Mouse (Mus musculus) CD4-positive, CD25-positive, alpha-beta regulatory T cell, adult 4 months (primary cell): ENCODE results near the gene Jak1. TPM values are rescaled to one million over a fixed set of nuclear protein-coding genes. Genes with fewer than 3 reads are reported as not detected.
"Not testable (repeated sequence)": the region's sequence is repeated elsewhere in the genome, so short reads cannot be mapped to it uniquely, and the experiment has no call there.

Source experiments
- ATAC-seq: one replicate; pipeline ENCODE4 v1.8.0; 2017
- polyA plus RNA-seq, 2 experiments: library from polyadenylated mRNA; unstranded; fragments of 100-300 nt; shearing (Covaris generic); gene quantifications; one replicate each; pipeline ENCODE4 v1.2.1; 2017

The Jak1 gene
- polyA plus RNA-seq, 2 experiments from 2014 or later, result 369 to 445 TPM

DNA sequence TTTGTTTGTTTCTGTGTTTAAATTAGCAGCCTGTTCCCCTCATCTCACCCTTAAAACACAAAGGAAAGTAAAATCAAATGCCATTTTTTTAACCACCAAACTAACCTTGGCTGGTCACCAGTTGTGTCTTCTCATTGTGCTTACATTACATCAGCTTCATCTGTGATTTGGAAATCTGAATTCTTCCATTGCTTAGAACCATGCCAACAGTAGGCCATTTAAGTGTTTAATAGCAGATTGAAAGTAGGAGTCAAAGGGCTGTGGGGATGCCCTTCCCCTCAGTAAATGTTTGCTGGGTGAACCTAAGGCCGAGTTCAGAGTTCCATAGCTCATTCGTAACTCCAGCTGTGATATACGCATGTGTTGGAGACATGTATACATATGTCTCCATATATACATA is 10.8 kb upstream of the Jak1 start:
- no peak for ATAC-seq

DNA sequence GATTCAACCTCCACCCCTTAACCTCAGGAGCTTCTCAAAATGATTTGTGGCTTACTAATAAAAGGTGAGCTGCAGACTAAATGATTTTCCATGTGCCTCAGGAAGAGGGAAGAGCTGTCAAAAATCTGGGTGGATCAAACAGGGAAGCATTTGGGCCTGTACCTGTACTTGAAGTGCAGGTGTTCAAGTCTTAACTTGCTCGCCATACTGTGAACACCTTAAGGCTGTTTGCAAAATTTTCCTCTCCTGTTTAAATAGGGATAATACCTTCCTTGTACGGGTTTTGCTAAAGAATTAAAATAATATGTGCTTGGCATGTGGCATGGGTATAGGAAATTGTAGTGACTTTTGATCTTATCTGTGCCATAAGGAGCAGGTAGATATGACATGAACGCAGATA is 5.7 kb upstream of the Jak1 start:
- ATAC-seq, result no peak

DNA sequence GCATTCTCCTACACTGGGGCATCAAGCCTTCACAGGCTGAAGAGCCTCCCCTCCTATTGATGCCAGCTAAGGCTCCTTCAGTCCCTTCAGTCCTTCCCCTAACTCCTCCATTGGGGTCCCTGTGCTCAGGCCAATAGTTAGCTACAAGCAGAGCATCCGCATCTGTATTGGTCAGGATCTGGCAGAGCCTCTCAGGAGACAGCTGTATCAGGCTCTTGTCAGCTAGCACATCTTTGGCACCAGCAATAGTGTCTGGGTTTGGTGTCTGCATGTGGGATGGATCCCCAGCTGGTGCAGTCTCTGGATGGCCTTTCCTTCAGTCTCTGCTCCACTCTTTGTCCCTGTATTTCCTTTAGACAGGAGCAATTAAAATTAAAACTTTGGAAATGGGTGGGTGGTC is 3.4 kb upstream of the Jak1 start:
- not testable (repeated sequence) for ATAC-seq

DNA sequence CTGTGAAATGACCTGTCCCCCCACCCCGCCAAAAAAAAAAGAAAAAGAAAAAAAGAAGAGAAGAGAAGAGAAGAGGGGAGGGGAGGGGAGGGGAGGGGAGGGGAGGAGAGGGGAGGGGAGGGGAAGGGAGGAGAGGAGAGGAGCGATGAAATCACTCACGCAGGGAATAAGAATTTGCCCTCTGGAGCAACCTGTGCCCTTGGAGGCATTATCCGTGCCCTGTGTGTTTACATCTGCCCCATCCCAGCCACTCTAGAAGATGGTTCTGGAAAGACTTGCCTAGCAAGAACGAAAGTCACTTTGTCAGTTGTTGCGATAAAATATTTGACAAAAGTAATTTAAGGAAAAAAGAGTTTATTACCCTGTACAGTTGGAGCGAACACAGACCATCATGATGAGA is 441 bp upstream of the Jak1 start:
- no peak for ATAC-seq

DNA sequence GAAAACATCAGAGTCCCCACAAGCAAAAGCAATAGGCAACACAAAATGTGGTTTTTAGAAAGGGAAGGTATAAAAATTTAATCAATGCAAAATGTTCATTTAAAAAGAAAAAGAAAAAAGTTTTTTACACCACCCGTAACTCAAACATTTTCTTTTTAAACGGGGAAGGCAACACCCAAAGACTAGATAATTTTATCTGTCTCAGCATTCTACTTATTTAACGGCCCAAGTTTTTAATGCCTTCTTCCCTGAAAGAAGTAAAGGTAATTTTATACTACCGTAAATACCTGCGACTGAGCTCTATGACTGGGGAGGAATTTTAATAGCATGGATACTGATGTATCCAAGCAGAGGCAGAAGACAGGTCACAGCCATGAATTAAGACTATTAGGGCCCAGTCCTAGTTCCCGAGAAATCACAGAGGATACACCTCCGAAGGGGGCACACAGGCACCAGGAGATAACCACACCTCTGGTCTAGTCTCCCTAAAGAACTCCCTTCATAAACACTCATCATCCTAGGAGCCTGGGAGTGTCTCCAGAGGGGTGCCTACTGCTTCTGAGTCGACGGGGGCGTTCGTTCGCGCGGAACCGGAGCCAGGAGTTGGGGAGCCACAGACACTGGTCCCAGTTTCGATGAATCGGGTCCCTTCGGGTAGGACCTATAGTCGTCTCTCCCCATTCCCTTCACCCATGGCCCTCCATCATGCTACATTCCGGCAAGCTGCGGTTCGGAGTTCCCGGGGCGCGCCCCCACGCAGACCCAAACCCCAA is 928 bp downstream of the Jak1 start:
- ATAC-seq, result peak; percentile 6

DNA sequence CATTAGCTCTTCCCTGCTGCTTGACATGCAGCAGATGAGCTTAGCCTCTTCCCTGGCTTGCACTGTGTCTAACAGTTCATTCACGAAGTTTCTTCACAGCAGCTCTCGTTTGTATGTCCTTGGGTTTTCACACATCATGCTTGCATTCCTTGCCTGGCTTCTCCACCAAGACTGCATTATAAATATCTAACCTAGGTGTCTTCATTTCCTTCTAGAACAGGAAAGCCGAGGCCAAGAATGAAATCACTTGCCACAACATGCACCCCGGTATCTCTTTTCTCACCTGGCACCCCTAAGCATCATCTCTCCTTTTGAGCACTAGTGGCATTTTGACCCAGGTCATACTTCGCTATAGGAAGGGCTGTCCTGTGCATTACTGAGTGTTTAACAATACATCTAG is 3.5 kb downstream of the Jak1 start:
- no peak for ATAC-seq

DNA sequence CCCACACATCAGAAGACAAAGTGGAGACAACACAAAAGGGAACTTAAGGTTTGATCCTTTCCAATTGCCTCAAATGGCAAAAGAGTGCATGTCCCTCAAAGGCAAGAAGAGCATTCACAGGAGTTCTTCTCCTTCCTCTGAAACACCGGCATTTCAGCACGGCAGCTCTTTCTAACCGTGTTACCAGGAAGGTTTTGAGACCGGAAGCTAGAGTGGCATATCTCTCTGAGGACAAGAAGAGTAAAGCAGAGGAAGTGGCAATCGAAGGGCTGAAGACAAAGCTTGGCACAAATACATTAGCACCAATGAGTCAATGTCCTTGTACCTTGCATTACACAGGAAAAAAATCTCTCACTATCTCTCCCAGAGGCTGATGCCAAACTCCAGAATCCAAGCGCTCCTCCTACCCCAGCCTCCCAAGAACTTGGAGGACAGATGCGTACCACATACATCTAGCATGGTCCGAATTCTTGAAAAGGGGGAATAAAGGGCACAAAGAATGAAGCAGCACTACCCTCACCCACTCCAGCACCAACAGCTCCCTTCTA is 4.3 kb downstream of the Jak1 start:
- ATAC-seq, result peak; percentile 48

DNA sequence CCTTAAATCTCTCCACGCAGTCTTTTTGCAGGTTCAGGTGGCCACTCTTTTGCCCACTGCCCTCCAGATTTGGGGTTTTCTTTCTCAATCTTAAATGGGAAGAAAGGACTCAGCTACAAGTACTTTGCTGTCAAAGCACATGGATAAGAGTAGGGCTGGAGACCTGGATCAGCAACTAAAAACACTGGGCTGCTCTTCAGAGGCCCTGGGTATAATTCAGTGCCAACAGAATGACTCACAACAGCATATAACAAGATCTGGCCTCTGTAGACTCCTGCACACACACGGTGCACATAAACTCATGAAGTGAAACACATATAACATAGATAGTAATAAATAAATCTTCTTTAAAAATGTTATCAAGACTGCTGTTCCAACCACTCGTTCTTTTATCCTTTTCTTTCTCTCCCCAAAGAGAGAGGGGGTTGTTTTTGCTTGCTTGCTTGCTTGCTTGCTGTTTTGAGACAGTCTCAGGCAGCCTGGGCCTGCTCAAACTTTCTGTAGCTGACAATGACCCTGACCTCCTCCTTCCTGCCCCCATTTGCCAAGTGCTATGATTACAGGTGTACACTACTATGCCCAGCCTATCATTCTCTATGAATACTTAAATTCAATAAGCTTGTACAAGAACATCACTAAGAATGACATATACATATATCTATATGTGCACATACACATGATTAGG is 8.4 kb downstream of the Jak1 start:
- no peak for ATAC-seq

DNA sequence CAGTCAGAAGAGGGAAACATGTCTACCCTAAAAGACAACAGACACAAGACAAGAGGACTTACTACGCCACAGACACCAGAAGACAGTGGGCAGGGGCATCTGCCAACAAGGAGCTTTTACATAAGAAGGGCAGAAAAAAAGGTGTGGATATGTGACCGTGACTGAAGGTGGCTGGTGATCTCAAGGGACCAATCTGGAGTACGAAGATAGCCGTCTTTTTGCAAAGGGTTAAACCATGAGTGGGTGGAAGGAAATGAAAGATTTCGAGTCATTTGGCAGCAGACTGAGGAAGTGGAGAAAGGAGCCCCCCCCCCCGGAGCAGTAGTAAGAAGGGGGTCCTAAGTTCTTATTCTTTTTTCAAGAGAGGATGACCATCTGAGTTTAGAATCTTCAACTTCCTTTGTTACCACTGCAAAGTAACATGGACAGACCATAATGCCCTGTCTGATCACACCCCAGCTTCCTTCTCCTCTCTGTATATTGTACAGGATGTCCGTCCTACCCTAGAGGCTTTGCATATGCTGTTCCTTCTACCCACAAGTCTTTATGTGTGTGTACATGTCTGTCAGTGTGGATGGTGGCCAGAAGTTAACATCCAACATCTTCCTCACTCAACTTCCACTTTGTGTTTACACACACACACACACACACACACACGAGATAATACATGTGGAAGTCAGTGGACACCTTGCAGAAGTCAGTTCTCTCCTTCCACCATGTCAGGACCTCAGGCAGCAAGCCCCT is 10.3 kb downstream of the Jak1 start:
- peak; percentile 69 for ATAC-seq

DNA sequence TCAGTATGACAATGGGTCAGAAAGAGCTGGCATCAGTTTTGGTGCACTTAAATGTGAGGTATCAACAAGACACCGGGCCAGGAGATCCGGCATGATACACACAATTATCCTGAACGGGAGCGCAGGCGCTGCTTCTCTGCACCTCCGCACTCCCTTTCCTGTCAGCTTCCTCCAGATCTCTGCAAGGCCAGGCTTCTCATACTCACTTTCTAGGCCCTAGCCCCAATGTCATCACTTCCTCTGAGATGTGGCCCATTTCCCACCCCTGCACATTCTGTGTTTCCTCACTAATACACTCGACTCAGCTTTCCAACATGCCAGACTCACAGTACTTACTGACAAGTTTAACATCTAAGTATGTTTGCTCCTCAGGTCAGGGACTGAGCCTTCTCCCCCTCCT is 11.1 kb downstream of the Jak1 start:
- ATAC-seq, result peak; percentile 56

DNA sequence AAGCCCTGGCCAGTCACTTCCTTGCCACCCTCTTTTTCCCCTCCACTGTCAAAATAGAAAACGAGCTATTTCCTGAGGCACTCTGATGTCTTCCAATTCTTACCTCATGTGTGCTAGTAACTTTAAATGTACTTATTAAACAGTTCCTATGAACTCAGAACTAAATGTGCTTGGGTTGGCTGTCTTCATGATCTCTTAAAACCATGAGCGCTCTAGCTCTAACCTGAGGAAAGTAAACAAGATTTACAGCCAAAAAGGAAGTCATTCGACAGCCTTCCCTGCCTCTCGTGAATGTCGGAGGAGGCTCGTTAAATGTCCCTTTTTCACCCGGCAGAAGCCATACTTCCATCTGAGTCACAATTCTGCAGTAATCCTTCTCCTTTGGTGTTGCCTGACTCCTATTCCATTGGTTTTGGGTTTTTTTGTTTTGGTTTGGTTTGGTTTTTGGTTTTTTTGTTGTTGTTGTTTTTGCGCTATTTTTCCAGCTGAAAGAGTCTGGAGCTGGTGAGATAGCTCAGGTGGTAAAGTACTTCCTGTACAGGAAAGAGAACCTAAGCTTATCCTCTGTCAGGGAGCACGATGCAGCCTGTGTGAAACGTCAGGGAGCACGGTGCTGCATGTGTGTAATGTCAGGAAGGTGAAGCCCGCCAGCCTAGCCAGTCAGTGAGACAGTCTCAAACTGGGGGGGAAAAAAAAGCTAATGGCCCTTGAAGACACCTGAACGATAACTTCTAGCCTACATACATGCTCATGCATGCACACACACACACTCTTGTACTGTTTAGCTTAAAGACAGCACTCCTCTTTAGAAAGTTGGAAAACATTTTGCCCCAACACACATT is 12.1 kb downstream of the Jak1 start:
- ATAC-seq, result peak; percentile 7

DNA sequence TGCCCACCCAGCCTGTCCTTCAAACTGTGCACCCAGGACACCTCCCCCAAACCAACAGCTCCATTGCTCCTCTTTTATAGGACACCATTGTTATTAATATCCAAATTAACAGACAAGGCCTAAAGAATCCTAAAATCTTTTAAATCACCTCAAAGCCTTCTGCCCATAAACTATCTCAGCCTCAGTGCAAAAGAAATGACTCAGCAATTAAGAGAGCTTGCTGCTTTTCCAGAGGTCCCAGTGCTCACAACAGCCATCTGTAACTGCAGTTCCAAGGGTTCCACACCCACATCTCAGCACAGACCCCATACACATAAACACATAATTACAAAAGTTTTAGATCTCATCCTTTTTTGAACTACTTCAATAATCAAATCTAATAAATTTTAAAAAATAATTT is 13.1 kb downstream of the Jak1 start:
- no peak for ATAC-seq

DNA sequence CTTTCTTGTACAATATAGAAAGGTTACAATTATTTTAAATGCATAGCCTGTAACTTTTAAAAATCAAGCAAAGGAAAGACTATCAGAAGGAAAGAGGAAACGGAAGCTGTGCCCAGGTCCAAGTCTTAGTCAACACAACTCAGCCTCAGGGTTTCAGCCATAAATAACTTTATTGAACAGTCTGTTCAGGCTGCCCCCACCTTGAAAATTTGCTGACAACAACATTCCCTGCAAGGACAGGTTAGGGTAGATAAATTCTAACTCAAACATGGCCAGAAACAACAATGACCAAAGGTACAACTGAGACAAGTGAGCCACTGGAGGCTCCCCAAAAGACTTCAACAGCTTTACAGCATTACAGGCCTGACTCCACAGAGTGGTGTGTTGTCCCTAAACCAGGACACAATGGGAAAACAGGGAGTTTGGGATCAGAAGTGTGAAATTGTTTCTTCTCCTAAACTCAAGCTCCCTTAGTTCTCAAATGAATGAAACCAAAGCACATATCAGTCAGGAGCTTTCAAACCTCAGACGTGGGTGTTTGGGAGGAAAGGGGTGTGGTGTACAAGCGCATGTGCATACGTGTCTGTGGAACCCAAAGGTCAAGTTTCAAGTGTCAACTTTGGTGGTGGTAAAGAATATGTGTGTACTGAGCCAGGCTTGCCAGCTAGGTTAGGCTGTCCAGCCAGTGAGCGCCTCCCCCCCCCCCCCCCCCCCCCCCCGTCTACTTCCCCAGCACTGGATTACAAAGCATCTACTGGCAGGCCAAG is 14.9 kb downstream of the Jak1 start:
- peak; percentile 15 for ATAC-seq

DNA sequence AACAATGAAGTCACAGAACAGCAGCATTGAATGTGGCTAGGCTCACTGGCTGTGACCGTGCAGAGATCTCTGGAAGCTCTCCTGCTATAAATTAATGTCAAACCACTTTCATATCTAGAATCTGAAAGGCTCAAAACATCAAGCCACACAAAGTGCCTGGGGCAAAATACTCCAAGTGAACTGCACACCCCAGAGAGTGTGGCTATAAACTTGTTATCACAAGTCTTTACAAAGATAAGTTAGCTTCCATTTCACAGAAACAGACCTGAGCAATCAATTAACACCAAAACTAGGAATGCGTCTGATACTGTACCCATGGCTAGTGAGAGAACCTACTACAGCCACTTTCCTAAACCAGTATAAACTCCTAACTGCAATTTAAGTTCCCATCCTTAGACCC is 17.7 kb downstream of the Jak1 start:
- ATAC-seq, result no peak

DNA sequence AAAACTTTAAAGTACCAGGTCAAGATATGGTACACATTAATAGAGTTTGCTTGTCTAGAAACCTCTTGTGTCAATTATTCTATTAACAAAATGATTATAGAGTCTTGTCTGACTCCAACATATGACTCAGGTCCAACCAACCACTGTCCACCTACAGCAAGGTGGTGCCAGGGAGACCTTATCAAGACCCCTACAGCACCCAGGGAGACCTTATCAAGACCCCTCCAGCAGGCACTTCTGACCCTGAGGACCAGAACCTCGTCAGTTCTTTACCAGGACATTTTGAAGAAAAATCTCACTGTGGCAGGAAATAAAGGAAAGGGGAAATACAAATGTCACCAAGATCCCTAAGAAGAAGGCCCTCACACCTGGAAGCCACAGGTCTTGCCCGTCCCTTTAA is 18.5 kb downstream of the Jak1 start:
- no peak for ATAC-seq

DNA sequence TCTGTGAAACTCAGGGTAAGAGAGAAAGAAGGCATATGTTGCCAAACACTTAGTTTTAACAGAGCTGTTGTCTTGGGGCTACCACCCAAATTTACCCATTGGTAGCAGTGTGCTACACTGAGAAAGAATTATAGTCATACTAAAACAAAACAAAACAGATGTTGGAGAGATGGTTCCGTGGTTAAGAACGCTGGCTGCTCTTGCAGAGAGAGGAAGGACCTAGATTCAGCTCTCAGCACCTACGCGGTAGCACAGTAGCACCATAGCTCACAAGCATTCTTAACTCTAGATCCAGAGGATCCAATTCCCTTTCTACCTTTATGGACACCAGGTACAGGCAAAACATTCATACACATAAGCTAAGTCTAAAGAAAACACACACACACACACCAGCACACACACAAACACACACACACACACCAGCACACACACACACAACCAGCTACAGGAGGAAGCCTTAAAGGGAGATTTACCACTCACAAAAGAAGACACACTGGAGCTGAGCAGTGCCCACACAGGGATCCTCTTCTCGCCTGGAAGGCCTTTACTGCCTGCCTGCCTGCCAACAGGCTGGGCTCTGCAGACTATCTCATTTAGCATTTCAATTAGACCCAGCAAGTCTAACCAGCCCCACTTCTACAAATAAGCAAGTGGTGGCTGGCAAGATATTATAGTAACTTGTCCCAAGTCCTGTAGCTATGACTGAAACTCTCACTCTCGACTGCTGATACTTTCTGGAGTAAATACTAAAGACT is 20.6 kb downstream of the Jak1 start:
- ATAC-seq, result peak; percentile 48

DNA sequence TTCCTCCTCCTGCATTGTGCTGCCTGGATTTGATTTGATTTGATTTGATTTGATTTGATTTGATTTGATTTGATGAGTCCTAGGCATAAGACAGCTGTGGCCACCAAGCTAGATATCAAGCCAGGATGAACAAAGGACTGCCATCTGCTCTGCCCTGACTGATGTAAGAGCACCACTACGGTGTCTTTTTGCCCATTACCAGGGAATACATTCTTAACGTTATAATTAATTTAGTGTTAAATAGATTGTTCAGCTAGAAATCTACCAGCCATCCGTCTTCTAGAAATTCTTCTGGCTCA is 24.3 kb downstream of the Jak1 start:
- no peak for ATAC-seq

DNA sequence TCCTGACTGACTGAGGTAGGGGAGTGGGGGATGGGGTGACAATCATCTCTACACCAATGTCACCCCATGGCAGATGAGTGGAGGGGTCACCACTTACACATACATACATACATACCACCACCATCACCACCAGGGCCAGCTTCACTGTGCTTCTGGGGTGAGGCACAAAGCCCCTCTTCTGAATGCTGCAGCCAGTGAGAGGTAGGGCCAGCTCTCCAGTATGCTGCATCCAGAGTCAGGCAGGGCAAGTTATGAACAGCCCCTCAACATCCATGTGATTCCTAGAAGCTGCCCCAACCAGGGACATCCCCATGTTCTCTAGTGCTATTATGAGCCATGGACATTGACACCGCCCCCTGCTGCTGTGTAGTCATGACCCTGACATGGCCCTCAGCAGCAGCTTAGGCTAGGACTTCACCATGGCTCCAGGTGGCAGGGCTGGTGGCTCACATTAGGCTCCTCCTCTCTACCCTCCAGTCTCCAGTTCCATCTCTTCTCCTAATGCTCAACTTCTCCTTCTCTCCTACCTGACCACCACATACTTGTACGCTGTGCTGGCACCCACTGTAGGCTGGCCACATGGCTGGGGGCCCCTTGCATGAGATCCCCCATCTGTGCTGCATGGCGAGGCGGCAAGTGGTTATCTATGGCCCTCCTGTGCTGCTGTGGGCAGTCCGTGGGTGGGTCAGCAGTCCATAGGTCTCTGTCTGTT is 24.8 kb downstream of the Jak1 start:
- no peak for ATAC-seq

DNA sequence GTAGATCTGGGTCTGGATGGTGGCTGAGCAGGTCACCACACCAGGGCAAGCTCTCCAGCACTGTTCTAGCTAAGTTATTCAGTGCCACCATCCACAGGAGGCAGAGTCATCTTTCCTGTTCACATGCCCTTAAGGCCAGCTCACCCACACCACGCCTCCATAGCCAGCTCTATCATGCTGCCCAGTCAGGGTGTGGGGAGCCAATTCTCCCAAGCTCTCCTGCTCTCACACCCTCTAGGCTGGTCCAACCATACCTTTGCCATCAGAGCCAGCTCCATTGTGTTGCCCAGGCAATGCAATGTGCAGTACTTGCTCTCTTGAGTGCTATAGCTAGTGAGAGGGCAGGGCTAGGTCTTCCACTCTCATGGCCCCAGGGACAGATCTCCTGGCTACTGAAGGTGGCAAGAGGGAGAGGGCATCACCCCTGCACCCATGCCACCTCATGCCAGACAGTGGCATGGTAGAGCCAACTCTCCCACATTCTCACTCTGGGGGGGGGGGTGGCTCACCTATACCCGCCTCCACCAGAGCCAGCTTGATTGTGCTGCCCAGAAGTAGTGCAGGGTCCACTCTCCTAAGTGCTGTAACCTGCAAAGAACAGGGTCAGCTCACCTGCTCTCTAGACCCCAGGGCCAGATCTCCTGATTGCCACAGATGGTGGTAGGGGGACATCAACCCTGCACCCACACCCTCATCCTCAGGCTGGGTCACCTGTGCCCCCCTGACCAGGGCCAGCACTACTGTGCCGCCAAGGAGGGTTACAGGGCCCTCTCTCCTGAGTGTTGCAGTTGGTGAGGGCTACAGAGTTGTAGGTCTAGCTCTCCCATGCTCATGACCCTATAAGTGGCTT is 25.5 kb downstream of the Jak1 start:
- no peak for ATAC-seq
